Mouse (Mus musculus) midbrain, embryonic 16.5 days (tissue): Measurements from ENCODE around the gene Tsr1. TPM values are rescaled to one million over a fixed set of nuclear protein-coding genes. Genes with fewer than 3 reads are reported as not detected.
A peak's percentile ranks its signal among the peaks of the same experiment; 100 is the strongest.

Experiments used
- ATAC-seq: fragments of 200-750 bp; cut with Nextera tagmentation; 2 replicates; pipeline ENCODE4 v1.8.0; 2017; ENCODE audit warnings: moderate TSS enrichment
- H3K27ac ChIP-seq: fragments of 300-500 bp; sonication (generic); 2 replicates; pipeline ENCODE4 v1.5.1; 2014; ENCODE audit warnings: mild to moderate bottlenecking, low read length, mixed read lengths
- H3K27me3 ChIP-seq: fragments of 300-500 bp; sonication (generic); 2 replicates; pipeline ENCODE4 v1.6.1; 2014; ENCODE audit warnings: low read depth, low read length, mixed read lengths; ENCODE audit not compliant: control insufficient read depth, insufficient read depth
- H3K36me3 ChIP-seq: fragments of 300-500 bp; sonication (generic); 2 replicates; pipeline ENCODE4 v1.6.1; 2014; ENCODE audit warnings: mild to moderate bottlenecking, low read length, moderate library complexity, mixed read lengths; ENCODE audit not compliant: control insufficient read depth, insufficient read depth
- H3K4me1 ChIP-seq: fragments of 300-500 bp; sonication (generic); 2 replicates; pipeline ENCODE4 v1.6.1; 2014; ENCODE audit warnings: mild to moderate bottlenecking, low read length, mixed read lengths; ENCODE audit not compliant: control insufficient read depth, insufficient read depth
- H3K4me2 ChIP-seq: fragments of 300-500 bp; sonication (generic); 2 replicates; pipeline ENCODE4 v1.6.1; 2014; ENCODE audit warnings: mild to moderate bottlenecking, low read length, mixed read lengths
- H3K4me3 ChIP-seq: fragments of 300-500 bp; sonication (generic); 2 replicates; pipeline ENCODE4 v1.5.1; 2014; ENCODE audit warnings: low read depth, mild to moderate bottlenecking, low read length, moderate library complexity, mixed read lengths
- H3K9ac ChIP-seq: fragments of 300-500 bp; sonication (generic); 2 replicates; pipeline ENCODE4 v1.6.1; 2014; ENCODE audit warnings: low read depth, low read length, mixed read lengths
- H3K9me3 ChIP-seq: fragments of 300-500 bp; sonication (generic); replicated peaks from 2 replicates; pipeline ENCODE4 v1.6.1; 2014; ENCODE audit warnings: mild to moderate bottlenecking, low read length, mixed read lengths; ENCODE audit not compliant: control insufficient read depth, poor library complexity, severe bottlenecking
- WGBS: fragments of 180-500 bp; shearing (Covaris S2); extraction: QIAGEN DNeasy Blood & Tissue Kit; methylation state at CpG from one replicate; pipeline ENCODE4 v1.1.7; 2014; 5-methylcytosine and 5-hydroxymethylcytosine counted together
- polyA plus RNA-seq: library from polyadenylated mRNA; unstranded; fragments of >200 nt; fragmentation: Nextera tagmentation; extraction: Ambion mirVana; gene quantifications from 2 replicates; pipeline ENCODE4 v1.2.1, GENCODE M21; 2015

Tsr1 gene
- polyA plus RNA-seq: 27.6 and 30.2 TPM in 2 replicates

- no peaks in the 10 kb centered on the region for H3K9me3 ChIP-seq
- ATAC-seq: peak; percentile 91
- H3K4me1 ChIP-seq: peaks cover 25% of the 10 kb centered on the region
- H3K9ac ChIP-seq: peak within 1 kb of the TSS; percentile 89
- H3K27ac ChIP-seq: peak within 1 kb of the TSS; percentile 95
- peak within 1 kb of the TSS; percentile 93 for H3K4me2 ChIP-seq
- H3K36me3 ChIP-seq: peaks cover 13% of the 10 kb centered on the region; the same call in 1 of the 2 replicates
- peak within 1 kb of the TSS; percentile 91 for H3K4me3 ChIP-seq
- WGBS: under 1% methylated on average over 54 of the region's 54 CpGs
- no peaks in the 10 kb centered on the region for H3K27me3 ChIP-seq
These were observed at the start of gene Tsr1 for GRCm38 (mm10) chr11:74897678-74898516. Gene Tsr1 (plus strand): TSS chr11:74898071.

GRCm38 (mm10) chr11:74850998-74851661 lies 46.7 kb upstream of the Tsr1 start:
- WGBS: 84% methylated on average over 14 of the region's 14 CpGs
- no peaks in the 10 kb centered on the region for H3K4me1 ChIP-seq
- H3K4me2 ChIP-seq: no peak overlapping the region
- no peaks in the 10 kb centered on the region for H3K27me3 ChIP-seq
- no peaks in the 10 kb centered on the region for H3K9me3 ChIP-seq
- ATAC-seq: no peak
- no peak overlapping the region for H3K27ac ChIP-seq
- H3K36me3 ChIP-seq: peaks cover 21% of the 10 kb centered on the region
- H3K9ac ChIP-seq: no peak overlapping the region
- H3K4me3 ChIP-seq: no peak overlapping the region

- H3K36me3 ChIP-seq: peaks cover 35% of the 10 kb centered on the region
- no peak for ATAC-seq
- no peaks in the 10 kb centered on the region for H3K27me3 ChIP-seq
- H3K4me3 ChIP-seq: no peak overlapping the region
- H3K9me3 ChIP-seq: no peaks in the 10 kb centered on the region
- no peaks in the 10 kb centered on the region for H3K4me1 ChIP-seq
- WGBS: 87% methylated on average over 9 of the region's 9 CpGs
- no peak overlapping the region for H3K9ac ChIP-seq
- no peak overlapping the region for H3K4me2 ChIP-seq
- H3K27ac ChIP-seq: no peak overlapping the region
These were observed 40.1 kb upstream of the Tsr1 start for GRCm38 (mm10) chr11:74857756-74858155.

DNA sequence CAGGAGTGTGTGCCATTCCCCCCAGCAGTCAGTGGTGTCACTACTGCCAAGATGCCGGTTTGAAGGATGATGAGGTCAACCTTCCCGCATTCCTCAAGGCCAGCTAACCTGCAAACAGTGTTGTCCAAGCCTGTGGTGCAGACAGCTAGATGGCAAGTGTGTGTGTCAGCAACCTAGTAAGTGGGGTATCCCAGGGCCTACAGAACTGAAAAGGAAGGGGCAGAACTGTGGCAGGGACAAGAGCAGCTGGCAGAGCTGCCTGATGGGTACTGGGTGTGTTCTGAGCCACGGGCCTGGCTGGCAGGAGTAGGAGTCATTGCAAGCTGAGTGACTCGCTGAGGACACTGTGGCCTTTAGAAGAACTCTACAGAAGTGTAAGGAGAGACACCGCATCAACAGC lies 35.7 kb upstream of the Tsr1 start:
- no peaks in the 10 kb centered on the region for H3K9me3 ChIP-seq
- no peaks in the 10 kb centered on the region for H3K27me3 ChIP-seq
- no peaks in the 10 kb centered on the region for H3K4me1 ChIP-seq
- no peak overlapping the region for H3K4me3 ChIP-seq
- H3K4me2 ChIP-seq: no peak overlapping the region
- no peak overlapping the region for H3K9ac ChIP-seq
- no peak overlapping the region for H3K27ac ChIP-seq
- peaks cover 42% of the 10 kb centered on the region for H3K36me3 ChIP-seq
- WGBS: 85% methylated on average over 5 of the region's 5 CpGs
- ATAC-seq: no peak

DNA sequence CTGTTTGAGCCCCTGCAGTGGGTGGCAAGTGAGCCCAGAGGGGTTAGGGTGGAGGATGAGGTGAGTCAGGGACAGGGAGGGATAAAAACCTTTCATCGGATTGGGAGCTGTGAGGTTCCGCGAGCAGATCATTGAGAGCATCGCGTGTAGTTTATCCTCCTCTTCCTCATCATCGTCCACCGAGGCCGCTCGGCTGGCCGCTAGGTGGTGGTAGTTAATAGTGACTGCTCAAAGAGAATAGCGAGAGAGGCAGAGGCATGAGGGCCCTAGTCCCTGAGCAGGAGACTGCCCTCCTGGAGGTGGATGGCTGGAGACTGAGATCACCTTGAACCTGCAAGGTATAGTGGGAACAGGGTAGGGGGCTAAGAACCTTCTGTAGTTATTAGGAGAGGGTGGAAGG lies 34.4 kb upstream of the Tsr1 start:
- H3K4me2 ChIP-seq: no peak overlapping the region

GRCm38 (mm10) chr11:74864421-74864820 lies 33.5 kb upstream of the Tsr1 start:
- H3K4me2 ChIP-seq: no peak overlapping the region
- peaks cover 3% of the 10 kb centered on the region; the same call in 1 of the 2 replicates for H3K4me1 ChIP-seq
- no peak for ATAC-seq
- no peaks in the 10 kb centered on the region for H3K27me3 ChIP-seq
- peaks cover 45% of the 10 kb centered on the region for H3K36me3 ChIP-seq
- no peak overlapping the region for H3K27ac ChIP-seq
- H3K9ac ChIP-seq: no peak overlapping the region
- H3K9me3 ChIP-seq: no peaks in the 10 kb centered on the region
- H3K4me3 ChIP-seq: no peak overlapping the region
- WGBS: 89% methylated on average over 9 of the region's 9 CpGs

More for the DNA sequence above, 34.4 kb upstream of the Tsr1 start:
- Histone ChIP-seq H3K27ac (no peak overlapping the region), H3K9ac (no peak overlapping the region), H3K4me3 (no peak overlapping the region), H3K27me3 (no peaks in the 10 kb centered on the region), H3K4me1 (no peaks in the 10 kb centered on the region), H3K36me3 (peaks cover 42% of the 10 kb centered on the region), H3K9me3 (no peaks in the 10 kb centered on the region)
- 21% methylated on average over 11 of the region's 11 CpGs for WGBS
- ATAC-seq: no peak

DNA sequence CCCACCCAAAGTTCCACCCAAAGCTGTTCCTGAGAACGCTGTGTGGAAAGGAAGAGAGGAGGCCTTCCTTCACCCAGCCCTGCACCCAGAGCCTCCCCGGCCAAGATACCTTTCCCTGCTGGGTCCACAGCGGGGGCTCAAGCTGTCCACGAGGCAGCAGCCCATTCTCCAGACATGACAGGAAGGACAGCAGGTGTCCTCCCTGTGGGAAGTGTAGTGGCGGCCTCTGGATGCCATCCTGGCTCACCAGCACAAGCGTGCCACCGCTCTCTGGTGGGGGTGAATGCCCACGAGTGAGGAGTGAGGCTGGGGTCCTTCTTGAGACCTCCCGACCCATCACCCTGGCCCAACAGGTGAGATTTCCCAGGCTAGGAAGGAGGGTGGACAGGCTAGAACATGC lies 32.6 kb upstream of the Tsr1 start:
- peaks cover 36% of the 10 kb centered on the region for H3K36me3 ChIP-seq
- 82% methylated on average over 9 of the region's 9 CpGs for WGBS
- H3K4me1 ChIP-seq: peaks cover 10% of the 10 kb centered on the region; the same call in 1 of the 2 replicates
- H3K27me3 ChIP-seq: no peaks in the 10 kb centered on the region
- H3K4me3 ChIP-seq: no peak overlapping the region
- no peaks in the 10 kb centered on the region for H3K9me3 ChIP-seq
- no peak overlapping the region for H3K27ac ChIP-seq
- no peak for ATAC-seq
- no peak overlapping the region for H3K4me2 ChIP-seq
- no peak overlapping the region for H3K9ac ChIP-seq

DNA sequence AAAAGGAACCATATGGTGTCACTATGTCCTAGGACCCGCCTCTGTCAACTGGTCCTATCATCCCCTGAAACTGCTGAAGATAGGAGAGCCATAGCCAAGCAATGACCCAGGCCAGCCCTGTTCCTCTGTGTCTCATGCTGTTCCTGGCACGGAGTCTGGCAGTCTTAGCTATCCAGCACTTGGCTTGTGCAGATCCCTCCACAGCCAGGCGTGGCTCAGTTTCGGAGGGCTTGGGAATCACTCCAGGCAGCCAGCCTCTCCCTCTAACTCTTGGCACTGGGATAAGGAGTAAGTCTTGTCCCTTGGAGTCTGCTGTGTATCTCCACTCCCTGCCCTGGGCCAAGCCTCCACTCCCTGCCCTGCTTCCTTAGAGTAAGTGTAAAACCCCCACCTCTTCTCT lies 31.2 kb upstream of the Tsr1 start:
- H3K9ac ChIP-seq: no peak overlapping the region

DNA sequence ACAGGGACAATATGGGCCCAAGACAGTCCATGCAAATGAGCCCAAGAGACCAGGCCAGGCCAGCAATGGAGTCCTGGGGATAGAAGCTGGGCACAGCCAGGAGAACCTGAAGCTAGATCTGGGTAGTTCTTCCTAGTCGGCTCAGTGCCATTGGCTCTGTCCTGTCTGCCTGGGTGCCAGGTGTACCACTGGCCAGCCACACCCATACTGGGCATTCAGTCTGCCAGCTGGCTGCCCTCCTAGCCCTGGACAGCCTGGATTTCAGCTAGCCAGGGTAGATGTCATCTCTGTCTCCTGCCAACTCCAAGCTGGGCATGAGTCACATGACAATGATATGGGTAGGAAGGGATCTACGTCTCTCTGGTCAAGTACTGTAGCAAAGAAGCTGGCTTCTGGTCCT lies 30.7 kb upstream of the Tsr1 start:
- Histone ChIP-seq H3K4me1 (peaks cover 23% of the 10 kb centered on the region), H3K9me3 (no peaks in the 10 kb centered on the region), H3K9ac (no peak overlapping the region), H3K27ac (no peak overlapping the region), H3K36me3 (peaks cover 28% of the 10 kb centered on the region), H3K4me3 (no peak overlapping the region), H3K4me2 (no peak overlapping the region), H3K27me3 (no peaks in the 10 kb centered on the region)
- ATAC-seq: no peak
- 85% methylated on average over 2 of the region's 2 CpGs for WGBS

More for the DNA sequence above, 31.2 kb upstream of the Tsr1 start:
- H3K36me3 ChIP-seq: peaks cover 28% of the 10 kb centered on the region
- H3K27me3 ChIP-seq: no peaks in the 10 kb centered on the region
- H3K27ac ChIP-seq: no peak overlapping the region
- H3K4me1 ChIP-seq: peaks cover 21% of the 10 kb centered on the region
- 87% methylated on average over 4 of the region's 4 CpGs for WGBS
- H3K9me3 ChIP-seq: no peaks in the 10 kb centered on the region
- H3K4me2 ChIP-seq: no peak overlapping the region
- ATAC-seq: no peak
- H3K4me3 ChIP-seq: no peak overlapping the region
